Mouse (Mus musculus) forebrain, embryonic 12.5 days (tissue): Measurements from ENCODE around the gene Esrp2. TPM values are rescaled to one million over a fixed set of nuclear protein-coding genes. Genes with fewer than 3 reads are reported as not detected.
A peak's percentile ranks its signal among the peaks of the same experiment; 100 is the strongest.

Experiments
- ATAC-seq: fragments of 200-750 bp; cut with Nextera tagmentation; 2 replicates; pipeline ENCODE4 v1.8.0; 2017; ENCODE audit warnings: moderate TSS enrichment; ENCODE audit not compliant: low FRiP score
- H3K27ac ChIP-seq: fragments of 300-500 bp; sonication (generic); 2 replicates; pipeline ENCODE4 v1.5.1; 2016; ENCODE audit warnings: mild to moderate bottlenecking
- H3K27me3 ChIP-seq: fragments of 300-500 bp; sonication (generic); 2 replicates; pipeline ENCODE4 v1.6.1; 2016; ENCODE audit warnings: mild to moderate bottlenecking
- H3K36me3 ChIP-seq: fragments of 300-500 bp; sonication (generic); replicated peaks from 2 replicates; pipeline ENCODE4 v1.6.1; 2016; ENCODE audit warnings: mild to moderate bottlenecking
- H3K4me1 ChIP-seq: fragments of 300-500 bp; sonication (generic); 2 replicates; pipeline ENCODE4 v1.6.1; 2016
- H3K4me2 ChIP-seq: fragments of 300-500 bp; sonication (generic); 2 replicates; pipeline ENCODE4 v1.6.1; 2016; ENCODE audit warnings: mild to moderate bottlenecking, moderate library complexity
- H3K4me3 ChIP-seq: fragments of 300-500 bp; sonication (generic); replicated peaks from 2 replicates; pipeline ENCODE4 v1.5.1; 2016; ENCODE audit warnings: mild to moderate bottlenecking
- H3K9ac ChIP-seq: fragments of 300-500 bp; sonication (generic); 2 replicates; pipeline ENCODE4 v1.6.1; 2016; ENCODE audit warnings: mild to moderate bottlenecking
- H3K9me3 ChIP-seq: fragments of 300-500 bp; sonication (generic); 2 replicates; pipeline ENCODE4 v1.6.1; 2016
- WGBS: fragments of 180-500 bp; shearing (Covaris S2); methylation state at CpG from one replicate; pipeline ENCODE4 v1.1.7; 2016; 5-methylcytosine and 5-hydroxymethylcytosine counted together
- polyA plus RNA-seq: library from polyadenylated mRNA; unstranded; fragments of >200 nt; fragmentation: Nextera tagmentation; extraction: Ambion mirVana; gene quantifications from 2 replicates; pipeline ENCODE4 v1.2.1, GENCODE M21; 2016

Esrp2 gene
- polyA plus RNA-seq, 1 experiment from 2014 or later: 1.9 TPM

DNA sequence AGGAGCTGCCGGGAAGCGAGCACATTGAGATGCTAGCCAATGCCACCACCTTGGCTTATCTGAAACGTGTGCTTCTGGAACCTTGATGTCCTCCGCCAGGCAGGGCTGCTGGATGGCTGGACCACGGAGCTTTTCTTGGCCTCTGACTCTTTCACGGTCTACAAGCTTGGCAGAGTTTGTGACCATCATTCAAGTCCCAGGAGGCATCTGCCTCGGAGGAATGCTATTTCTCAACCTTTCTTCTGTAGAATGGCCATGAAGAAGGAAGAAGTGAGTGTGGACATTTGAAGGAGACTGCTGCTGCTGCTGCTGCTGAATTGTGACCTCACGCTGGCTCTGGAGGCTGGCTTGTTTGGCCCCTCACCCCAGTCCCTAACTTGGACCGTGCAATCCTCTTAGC is 26.5 kb upstream of the Esrp2 start:
- H3K27me3 ChIP-seq: no peaks in the 10 kb centered on the region; the same call in 1 of the 2 replicates
- H3K9me3 ChIP-seq: no peaks in the 10 kb centered on the region
- H3K27ac ChIP-seq: no peak overlapping the region
- H3K4me2 ChIP-seq: no peak overlapping the region
- H3K36me3 ChIP-seq: peaks cover 49% of the 10 kb centered on the region
- no peak overlapping the region for H3K4me3 ChIP-seq
- 95% methylated on average over 9 of the region's 9 CpGs for WGBS
- H3K4me1 ChIP-seq: no peaks in the 10 kb centered on the region
- no peak overlapping the region for H3K9ac ChIP-seq
- ATAC-seq: no peak

DNA sequence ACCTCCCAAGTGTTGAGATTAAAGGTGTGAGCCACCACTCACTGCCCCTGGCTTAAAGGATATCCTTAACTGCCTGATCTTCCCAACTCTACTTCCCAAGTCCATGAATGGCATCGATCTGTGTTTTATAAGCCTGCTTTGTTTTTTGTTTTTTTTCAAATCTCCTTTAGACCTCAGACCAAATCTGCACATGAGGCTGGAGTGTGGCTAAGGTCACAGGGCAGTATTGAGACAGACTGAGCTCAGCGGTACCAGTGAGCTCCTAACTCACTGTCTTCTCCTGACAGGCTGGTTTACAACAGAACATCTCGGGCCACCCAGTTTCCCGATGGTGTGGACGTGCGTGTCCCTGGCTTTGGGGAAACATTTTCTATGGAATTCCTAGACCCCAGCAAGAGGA is 23.1 kb upstream of the Esrp2 start:
- no peak for ATAC-seq
- WGBS: 92% methylated on average over 6 of the region's 6 CpGs
- H3K36me3 ChIP-seq: peaks cover 62% of the 10 kb centered on the region
- no peaks in the 10 kb centered on the region for H3K27me3 ChIP-seq
- no peak overlapping the region for H3K27ac ChIP-seq
- H3K4me2 ChIP-seq: no peak overlapping the region
- H3K4me1 ChIP-seq: no peaks in the 10 kb centered on the region
- H3K9me3 ChIP-seq: no peaks in the 10 kb centered on the region
- H3K9ac ChIP-seq: no peak overlapping the region
- no peak overlapping the region for H3K4me3 ChIP-seq

DNA sequence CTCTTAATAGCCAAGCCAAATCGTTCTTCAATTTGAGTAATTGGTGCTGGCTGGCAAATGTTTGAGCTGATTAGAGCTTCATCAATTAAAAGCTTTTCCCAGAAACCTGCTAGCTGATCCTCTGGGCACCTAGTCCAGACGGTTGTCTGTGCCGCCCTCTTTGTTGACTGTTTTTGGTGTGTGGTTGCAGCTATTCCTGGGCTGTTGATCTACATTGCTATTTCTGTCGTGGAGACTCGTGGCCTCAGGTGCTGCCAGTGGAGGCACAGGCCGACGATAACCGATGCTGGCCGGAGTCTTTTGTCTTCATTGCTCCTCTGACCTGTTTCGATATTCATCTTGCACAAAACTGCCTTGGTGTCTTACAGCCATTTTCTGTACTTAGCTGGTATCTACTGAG is 21.6 kb upstream of the Esrp2 start:
- no peak for ATAC-seq
- peaks cover 57% of the 10 kb centered on the region for H3K36me3 ChIP-seq
- no peak overlapping the region for H3K4me3 ChIP-seq
- H3K9ac ChIP-seq: no peak overlapping the region
- H3K4me1 ChIP-seq: no peaks in the 10 kb centered on the region
- no peaks in the 10 kb centered on the region for H3K27me3 ChIP-seq
- 90% methylated on average over 10 of the region's 10 CpGs for WGBS
- no peak overlapping the region for H3K27ac ChIP-seq
- no peak overlapping the region for H3K4me2 ChIP-seq
- no peaks in the 10 kb centered on the region for H3K9me3 ChIP-seq

DNA sequence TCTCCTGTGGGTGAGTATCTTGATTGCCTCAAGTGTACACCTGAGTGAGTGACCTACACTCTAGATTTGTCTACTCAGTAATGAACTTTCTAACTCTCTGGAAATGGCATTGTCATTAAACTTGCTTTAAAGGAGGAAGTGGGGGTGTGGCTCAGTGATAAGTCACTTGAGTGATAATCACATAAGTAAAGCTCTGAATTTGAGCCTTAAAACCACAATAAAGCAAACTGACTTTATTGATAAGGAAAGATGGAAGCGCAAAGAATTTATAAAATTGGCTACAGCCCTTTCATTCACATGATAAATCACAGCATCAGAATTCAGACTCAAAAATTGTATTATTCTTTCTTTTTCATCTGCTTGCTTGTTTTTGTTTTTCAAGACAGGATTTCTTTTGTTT is 20.6 kb upstream of the Esrp2 start:
- Histone ChIP-seq H3K9ac (no peak overlapping the region), H3K9me3 (no peaks in the 10 kb centered on the region), H3K27ac (no peak overlapping the region), H3K4me2 (no peak overlapping the region), H3K4me3 (no peak overlapping the region), H3K27me3 (no peaks in the 10 kb centered on the region), H3K4me1 (no peaks in the 10 kb centered on the region), H3K36me3 (peaks cover 47% of the 10 kb centered on the region)
- ATAC-seq: no peak
- WGBS: 96% methylated on average over 1 of the region's 1 CpGs

DNA sequence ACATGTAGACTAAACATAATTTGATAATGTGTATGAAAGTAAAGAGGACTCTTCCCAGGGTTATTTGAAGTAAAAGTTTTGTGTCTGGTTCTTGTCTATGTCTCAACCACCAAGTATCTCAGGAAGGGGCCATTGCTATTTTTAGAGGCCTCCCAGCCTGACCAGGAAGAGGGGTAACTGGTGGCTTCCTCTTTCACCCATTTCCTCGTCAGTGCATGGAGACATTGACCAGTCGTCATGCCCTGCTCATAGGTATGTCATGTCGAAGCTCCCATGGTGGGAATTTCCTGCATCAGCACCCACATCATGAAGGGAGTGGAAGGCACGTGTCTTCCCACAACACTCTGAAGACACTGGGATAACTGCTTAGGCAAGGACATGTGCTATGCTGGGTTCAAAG is 16.1 kb upstream of the Esrp2 start:
- no peak for ATAC-seq

DNA sequence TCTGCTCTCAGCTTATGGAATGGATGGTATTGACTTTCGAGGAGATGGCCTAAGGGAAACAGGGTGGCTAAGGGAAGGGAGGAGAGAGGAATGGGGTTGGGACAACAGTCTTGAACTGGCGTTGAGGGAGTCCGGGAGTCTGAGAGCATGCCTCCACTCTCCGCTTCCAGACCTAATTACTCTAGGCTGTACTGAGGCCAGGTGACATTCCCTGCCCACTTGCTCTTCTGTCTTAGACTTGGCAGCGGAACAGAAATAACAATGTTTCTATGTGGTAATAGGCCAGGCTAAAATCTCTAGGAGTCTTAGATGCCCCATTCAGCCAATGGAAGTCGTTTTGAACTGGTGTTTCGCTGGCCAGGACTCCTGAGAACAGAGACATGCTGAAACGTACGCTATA is 14.3 kb upstream of the Esrp2 start:
- Histone ChIP-seq H3K9me3 (no peaks in the 10 kb centered on the region), H3K36me3 (peaks cover 9% of the 10 kb centered on the region), H3K27ac (no peak overlapping the region), H3K4me3 (peak overlapping the region; percentile 73), H3K4me2 (peak overlapping the region; percentile 67), H3K9ac (peak overlapping the region; percentile 70; the same call in 1 of the 2 replicates), H3K27me3 (no peaks in the 10 kb centered on the region), H3K4me1 (peaks cover 11% of the 10 kb centered on the region)
- WGBS: 87% methylated on average over 9 of the region's 9 CpGs
- ATAC-seq: no peak

More for the DNA sequence above, 16.1 kb upstream of the Esrp2 start:
- Histone ChIP-seq H3K9ac (no peak overlapping the region), H3K36me3 (peaks cover 13% of the 10 kb centered on the region), H3K4me1 (peaks cover 11% of the 10 kb centered on the region), H3K9me3 (no peaks in the 10 kb centered on the region), H3K27me3 (no peaks in the 10 kb centered on the region), H3K27ac (no peak overlapping the region), H3K4me2 (no peak overlapping the region), H3K4me3 (no peak overlapping the region)
- 90% methylated on average over 4 of the region's 4 CpGs for WGBS

DNA sequence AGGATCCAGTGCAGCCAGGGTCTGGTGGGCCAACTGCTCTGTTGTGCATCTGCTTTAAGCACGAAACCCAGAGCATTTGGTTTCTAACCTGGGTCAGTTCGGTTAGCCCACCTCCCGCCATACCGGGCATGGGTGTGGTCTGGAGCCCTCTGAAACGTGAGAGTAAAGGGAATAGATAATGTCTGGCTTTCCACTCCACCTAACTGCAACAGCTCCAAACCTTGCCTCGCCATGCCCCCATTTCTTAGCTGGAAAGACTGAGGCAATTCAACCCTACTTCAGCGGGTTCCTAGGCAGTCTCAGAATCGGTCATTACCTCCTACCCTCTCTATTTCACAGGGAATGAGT is 13.9 kb upstream of the Esrp2 start:
- peak overlapping the region; percentile 67 for H3K4me2 ChIP-seq
- peaks cover 8% of the 10 kb centered on the region for H3K36me3 ChIP-seq
- ATAC-seq: no peak
- H3K9me3 ChIP-seq: no peaks in the 10 kb centered on the region
- H3K27me3 ChIP-seq: no peaks in the 10 kb centered on the region
- H3K4me1 ChIP-seq: peaks cover 11% of the 10 kb centered on the region
- 21% methylated on average over 8 of the region's 8 CpGs for WGBS
- H3K9ac ChIP-seq: peak overlapping the region; percentile 70
- H3K4me3 ChIP-seq: peak overlapping the region; percentile 73
- no peak overlapping the region for H3K27ac ChIP-seq

DNA sequence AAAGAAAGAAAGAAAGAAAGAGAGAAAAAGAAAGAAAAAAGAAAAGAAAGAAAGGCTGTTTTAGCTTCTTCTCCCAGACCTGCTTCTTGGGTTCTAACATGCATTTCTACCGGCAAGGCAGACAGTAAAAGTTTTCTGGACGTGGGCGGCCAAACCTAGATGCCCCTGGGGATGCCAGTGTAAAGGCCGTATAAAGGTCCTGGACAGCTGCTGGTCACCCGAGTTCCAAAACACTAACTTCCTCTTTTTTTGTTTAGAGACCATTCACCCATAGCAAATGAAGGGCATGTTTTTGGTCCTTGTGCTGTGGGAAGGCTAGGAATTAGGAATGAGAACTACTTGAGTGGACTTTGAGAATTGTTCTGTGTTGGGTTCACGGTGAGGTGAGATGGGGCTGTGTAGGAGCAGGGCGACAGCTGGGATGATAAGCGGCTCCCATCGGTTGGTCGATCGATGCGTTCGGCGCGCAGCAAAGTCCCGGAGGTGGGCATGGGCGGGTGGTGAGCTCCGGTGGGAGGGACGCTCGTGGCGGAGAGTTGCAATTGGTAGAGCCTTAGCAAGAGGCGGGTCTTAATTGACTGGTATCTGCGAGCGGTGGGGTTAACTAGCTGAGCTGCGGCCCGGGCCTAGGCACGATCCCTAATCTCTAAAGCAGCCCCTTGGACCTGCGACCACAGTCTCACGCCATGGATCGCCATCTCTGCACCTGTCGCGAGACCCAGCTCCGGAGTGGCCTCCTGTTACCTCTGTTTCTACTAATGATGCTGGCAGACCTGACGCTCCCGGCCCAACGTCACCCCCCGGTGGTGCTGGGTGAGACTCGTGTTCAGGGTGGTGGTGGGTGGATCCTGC is 13.3 kb upstream of the Esrp2 start, which contains the start of gene Pla2g15:
Pla2g15 (plus strand) TSS at position 599 of the 852 bp plus-strand sequence.
- H3K27me3 ChIP-seq: 0 out of 2 replicates have a peak, but pooled peaks cover under 1% of the 10 kb centered on the region
- H3K4me2 ChIP-seq: peak within 1 kb of the TSS; percentile 67
- 2% methylated on average over 38 of the region's 38 CpGs for WGBS
- peaks cover 11% of the 10 kb centered on the region for H3K4me1 ChIP-seq
- peaks cover 5% of the 10 kb centered on the region for H3K36me3 ChIP-seq
- H3K9ac ChIP-seq: peak within 1 kb of the TSS; percentile 70
- H3K4me3 ChIP-seq: peak within 1 kb of the TSS; percentile 73
- peak within 1 kb of the TSS; percentile 54; the same call in 1 of the 2 replicates for H3K27ac ChIP-seq
- no peaks in the 10 kb centered on the region for H3K9me3 ChIP-seq
- peak; percentile 99 for ATAC-seq

DNA sequence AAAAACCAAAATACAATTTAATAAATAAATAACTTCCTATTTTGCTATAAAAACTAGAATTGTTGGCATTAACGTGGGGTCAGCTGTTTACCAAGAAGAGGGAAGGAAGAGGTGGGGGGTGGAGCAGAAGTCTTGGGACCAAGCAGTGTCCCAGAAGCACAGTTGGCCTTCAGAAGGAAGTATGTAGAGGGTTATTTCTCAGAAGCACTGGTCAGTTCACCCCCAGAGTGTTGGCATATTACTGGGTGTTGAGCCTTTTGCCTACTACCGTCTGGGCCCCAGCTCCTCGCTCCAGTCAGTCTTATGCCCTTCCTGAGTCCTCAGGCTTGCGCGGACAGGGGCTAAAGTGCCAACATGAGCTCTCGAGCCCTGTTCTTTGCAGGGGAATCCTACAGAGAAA is 12.3 kb upstream of the Esrp2 start:
- Histone ChIP-seq H3K27ac (no peak overlapping the region), H3K27me3 (0 out of 2 replicates have a peak, but pooled peaks cover 9% of the 10 kb centered on the region), H3K9ac (no peak overlapping the region), H3K4me3 (no peak overlapping the region), H3K9me3 (no peaks in the 10 kb centered on the region), H3K36me3 (no peaks in the 10 kb centered on the region), H3K4me1 (peaks cover 11% of the 10 kb centered on the region), H3K4me2 (no peak overlapping the region)
- 93% methylated on average over 6 of the region's 6 CpGs for WGBS
- no peak for ATAC-seq

DNA sequence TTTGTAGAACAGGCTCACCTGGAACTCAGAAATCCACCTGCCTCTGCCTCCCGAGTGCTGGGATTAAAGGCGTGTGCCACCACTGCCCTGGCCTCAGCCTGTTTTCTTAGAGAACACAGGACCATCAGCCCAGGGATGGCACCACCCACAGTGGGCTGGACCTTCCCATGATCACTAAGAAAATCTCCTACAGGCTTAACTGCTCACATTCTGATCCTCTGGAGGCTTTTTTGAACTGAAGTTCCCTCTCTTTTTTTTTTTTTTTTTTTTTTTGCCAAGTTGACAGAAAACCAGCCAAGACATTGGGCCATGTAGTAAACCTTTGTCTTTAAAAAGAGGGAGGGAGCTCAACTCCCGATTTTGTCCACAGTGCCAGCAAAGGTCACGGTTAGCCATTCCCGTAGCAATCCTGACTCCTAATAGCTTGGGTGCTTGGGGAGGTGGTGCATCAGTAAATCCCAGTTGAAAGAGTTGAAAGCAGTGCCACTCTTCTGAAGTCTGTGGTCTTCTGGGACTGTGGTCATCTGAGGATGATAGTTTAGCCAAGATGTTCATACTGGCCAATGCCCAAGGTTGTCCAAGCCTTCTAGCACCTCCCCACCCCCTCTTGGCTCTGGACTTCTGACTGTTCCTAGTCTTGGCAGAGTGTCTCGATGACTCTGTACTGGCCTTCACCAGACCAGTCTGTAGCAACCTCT is 11.2 kb upstream of the Esrp2 start:
- Histone ChIP-seq H3K27ac (no peak overlapping the region), H3K4me2 (no peak overlapping the region), H3K4me1 (peaks cover 11% of the 10 kb centered on the region), H3K9ac (no peak overlapping the region), H3K4me3 (no peak overlapping the region), H3K9me3 (no peaks in the 10 kb centered on the region), H3K27me3 (0 out of 2 replicates have a peak, but pooled peaks cover 9% of the 10 kb centered on the region), H3K36me3 (no peaks in the 10 kb centered on the region)
- no peak for ATAC-seq
- 86% methylated on average over 6 of the region's 6 CpGs for WGBS

DNA sequence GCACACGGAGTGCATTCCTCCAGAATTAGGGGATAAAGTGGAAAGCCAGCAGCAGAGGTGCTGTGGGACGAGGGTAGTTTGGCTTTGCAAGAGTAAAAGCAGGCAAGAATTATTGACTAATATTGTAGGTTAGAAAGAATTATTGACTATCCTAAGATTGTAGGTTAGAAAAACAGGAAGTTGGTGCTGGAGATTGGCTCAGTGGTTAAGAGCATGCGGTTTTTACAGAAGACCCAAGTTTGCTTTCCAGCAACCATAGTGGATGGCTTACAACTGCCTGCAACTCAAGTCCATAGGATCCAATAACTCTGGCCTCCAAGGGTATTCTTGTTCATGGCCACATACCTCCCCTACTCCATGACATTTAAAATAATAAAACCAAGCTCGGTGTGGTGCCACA is 9.2 kb upstream of the Esrp2 start:
- no peaks in the 10 kb centered on the region for H3K9me3 ChIP-seq
- no peaks in the 10 kb centered on the region for H3K36me3 ChIP-seq
- H3K4me3 ChIP-seq: no peak overlapping the region
- H3K27ac ChIP-seq: no peak overlapping the region
- 0 out of 2 replicates have a peak, but pooled peaks cover 9% of the 10 kb centered on the region for H3K27me3 ChIP-seq
- peaks cover 8% of the 10 kb centered on the region for H3K4me1 ChIP-seq
- 94% methylated on average over 4 of the region's 4 CpGs for WGBS
- ATAC-seq: no peak
- H3K9ac ChIP-seq: no peak overlapping the region
- H3K4me2 ChIP-seq: no peak overlapping the region

DNA sequence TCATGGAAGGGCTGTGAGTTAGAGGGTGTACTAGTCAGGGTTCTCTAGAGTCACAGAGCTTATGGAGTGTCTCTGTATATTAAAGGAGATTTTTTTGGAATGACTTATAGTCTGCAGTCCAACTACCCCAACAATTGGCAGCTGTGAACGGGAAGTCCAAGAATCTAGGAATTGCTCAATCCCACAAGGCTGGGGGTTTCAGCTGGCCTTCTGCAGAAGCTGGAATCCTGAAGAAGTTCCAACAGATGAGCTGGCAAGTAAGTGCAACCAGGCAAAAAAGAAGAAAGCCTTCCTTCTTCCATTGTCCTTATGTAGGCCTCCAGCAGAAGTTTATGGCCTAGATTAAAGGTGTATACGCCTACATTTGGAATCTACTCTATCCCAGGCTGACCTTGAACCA is 8.6 kb upstream of the Esrp2 start:
- ATAC-seq: no peak
- 89% methylated on average over 2 of the region's 2 CpGs for WGBS

More for the DNA sequence above, 8.6 kb upstream of the Esrp2 start:
- Histone ChIP-seq H3K4me1 (0 out of 2 replicates have a peak, but pooled peaks cover 3% of the 10 kb centered on the region), H3K4me2 (no peak overlapping the region), H3K27ac (no peak overlapping the region), H3K9me3 (no peaks in the 10 kb centered on the region), H3K27me3 (peaks cover 12% of the 10 kb centered on the region; the same call in 1 of the 2 replicates), H3K9ac (no peak overlapping the region), H3K36me3 (no peaks in the 10 kb centered on the region), H3K4me3 (no peak overlapping the region)
